Mouse (Mus musculus): ENCODE data around the gene Gucy2c.

Gene Gucy2c

GRCm38 (mm10) chr6:136672467-136672866 is 109.1 kb downstream of the Gucy2c start:
- in situ Hi-C loops (cut with MboI; ENCODE audit: low sequenced_read_pairs) = no loop called here

GRCm38 (mm10) chr6:136669274-136669673 is 112.3 kb downstream of the Gucy2c start:
- in situ Hi-C loops (cut with MboI; ENCODE audit: low sequenced_read_pairs) = no loop called here

GRCm38 (mm10) chr6:136668266-136668986 is 113.1 kb downstream of the Gucy2c start:
- in situ Hi-C loops (cut with MboI; ENCODE audit: low sequenced_read_pairs) = no loop called here

GRCm38 (mm10) chr6:136662063-136662462 is 119.5 kb downstream of the Gucy2c start:
- in situ Hi-C loops (cut with MboI; ENCODE audit: low sequenced_read_pairs) = no loop called here

- in situ Hi-C loops (cut with MboI; ENCODE audit: low sequenced_read_pairs) = no loop called here
These were observed 119.9 kb downstream of the Gucy2c start, which contains the start of gene Plbd1 for GRCm38 (mm10) chr6:136661706-136662016. TSS of gene Plbd1 (minus strand) at chr6:136661928.

- in situ Hi-C loops (cut with MboI; ENCODE audit: low sequenced_read_pairs) = no loop called here
These were observed 120.5 kb downstream of the Gucy2c start for GRCm38 (mm10) chr6:136660831-136661705.

GRCm38 (mm10) chr6:136659226-136659625 is 122.3 kb downstream of the Gucy2c start:
- in situ Hi-C loops (cut with MboI; ENCODE audit: low sequenced_read_pairs) = no loop called here

- in situ Hi-C loops (cut with MboI; ENCODE audit: low sequenced_read_pairs) = no loop called here
These were observed 123.3 kb downstream of the Gucy2c start for GRCm38 (mm10) chr6:136658303-136658702.

GRCm38 (mm10) chr6:136655786-136656185 is 125.8 kb downstream of the Gucy2c start:
- in situ Hi-C loops (cut with MboI; ENCODE audit: low sequenced_read_pairs) = no loop called here

- in situ Hi-C loops (cut with MboI; ENCODE audit: low sequenced_read_pairs) = no loop called here
These were observed 127.1 kb downstream of the Gucy2c start for GRCm38 (mm10) chr6:136654470-136654869.

GRCm38 (mm10) chr6:136653331-136653730 is 128.2 kb downstream of the Gucy2c start:
- in situ Hi-C loops (cut with MboI; ENCODE audit: low sequenced_read_pairs) = no loop called here

GRCm38 (mm10) chr6:136650664-136651063 is 130.9 kb downstream of the Gucy2c start:
- in situ Hi-C loops (cut with MboI; ENCODE audit: low sequenced_read_pairs) = no loop called here

- in situ Hi-C loops (cut with MboI; ENCODE audit: low sequenced_read_pairs) = no loop called here
These were observed 134.1 kb downstream of the Gucy2c start for GRCm38 (mm10) chr6:136647455-136647861.

All from CH12F3 (cell line).